Mouse (Mus musculus) forebrain, embryonic 16.5 days (tissue): ENCODE measurements around the gene Nsun5. TPM values are rescaled to one million over a fixed set of nuclear protein-coding genes. Genes with fewer than 3 reads are reported as not detected.

Source experiments
- ATAC-seq: fragments of 200-750 bp; cut with Nextera tagmentation; 2 replicates; pipeline ENCODE4 v1.8.0; 2017; ENCODE audit warnings: mild to moderate bottlenecking, moderate library complexity
- H3K27ac ChIP-seq: fragments of 300-500 bp; sonication (generic); 2 replicates; pipeline ENCODE4 v1.5.1; 2014; ENCODE audit warnings: low read length, control low read depth
- H3K27me3 ChIP-seq: fragments of 300-500 bp; sonication (generic); replicated peaks from 2 replicates; pipeline ENCODE4 v1.6.1; 2014; ENCODE audit warnings: low read length; ENCODE audit not compliant: control insufficient read depth, insufficient read depth
- H3K36me3 ChIP-seq: fragments of 300-500 bp; sonication (generic); 2 replicates; pipeline ENCODE4 v1.6.1; 2014; ENCODE audit not compliant: control insufficient read depth, insufficient read depth
- H3K4me1 ChIP-seq: fragments of 300-500 bp; sonication (generic); replicated peaks from 2 replicates; pipeline ENCODE4 v1.6.1; 2014; ENCODE audit warnings: low read length; ENCODE audit not compliant: control insufficient read depth, insufficient read depth
- H3K4me2 ChIP-seq: fragments of 300-500 bp; sonication (generic); 2 replicates; pipeline ENCODE4 v1.6.1; 2014; ENCODE audit warnings: mild to moderate bottlenecking, low read length, control low read depth
- H3K4me3 ChIP-seq: fragments of 300-500 bp; sonication (generic); replicated peaks from 2 replicates; pipeline ENCODE4 v1.5.1; 2014; ENCODE audit warnings: mild to moderate bottlenecking, low read length, control low read depth
- H3K9ac ChIP-seq: fragments of 300-500 bp; sonication (generic); replicated peaks from 2 replicates; pipeline ENCODE4 v1.6.1; 2014; ENCODE audit warnings: low read depth, low read length, control low read depth
- H3K9me3 ChIP-seq: fragments of 300-500 bp; sonication (generic); 2 replicates; pipeline ENCODE4 v1.6.1; 2016; ENCODE audit warnings: low read length; ENCODE audit not compliant: control insufficient read depth
- WGBS: fragments of 180-500 bp; shearing (Covaris S2); extraction: QIAGEN DNeasy Blood & Tissue Kit; methylation state at CpG from one replicate; pipeline ENCODE4 v1.1.7; 2014; 5-methylcytosine and 5-hydroxymethylcytosine counted together
- microRNA-seq: library from miRNA; unstranded; fragments of <30 nt; microRNA quantifications from one replicate; pipeline ENCODE4, GENCODE M21; 2017
- polyA plus RNA-seq: library from polyadenylated mRNA; unstranded; fragments of >200 nt; fragmentation: Nextera tagmentation; extraction: Ambion mirVana; gene quantifications from 2 replicates; pipeline ENCODE4 v1.2.1, GENCODE M21; 2015

Nsun5 gene
- polyA plus RNA-seq, 1 experiment from 2014 or later: 41.8 TPM

- Histone ChIP-seq H3K27me3 (no peaks in the 10 kb centered on the region), H3K9ac (no peak overlapping the region), H3K4me1 (no peaks in the 10 kb centered on the region), H3K4me3 (no peak overlapping the region), H3K27ac (no peak overlapping the region), H3K36me3 (no peaks in the 10 kb centered on the region; the same call in 1 of the 2 replicates), H3K4me2 (no peak overlapping the region), H3K9me3 (no peaks in the 10 kb centered on the region)
- ATAC-seq: no peak
- WGBS: 94% methylated on average over 9 of the region's 9 CpGs
These were observed 40.5 kb downstream of the Nsun5 start for GRCm38 (mm10) chr5:135410266-135410665.

Small RNAs within 50 kb of the gene (microRNA-seq; reads per million reads assigned to microRNA genes)
- gene Mir7033: 2.9 reads per million, percentile 10 among the genes with 10 or more reads in this experiment

Other genes with a start within 250 kb of the Nsun5 start
- gene Tbl2, start 220.3 kb upstream of the Nsun5 start, polyA plus RNA-seq: 19.2 and 22.0 TPM in 2 replicates
- 49.7 and 53.9 TPM in 2 replicates for gene Bcl7b, start 201.7 kb upstream of the Nsun5 start, polyA plus RNA-seq
- gene Baz1b, start 182.7 kb upstream of the Nsun5 start, polyA plus RNA-seq: 34.4 and 39.4 TPM in 2 replicates
- 11.9 and 12.4 TPM in 2 replicates for gene Fzd9, start 118.7 kb upstream of the Nsun5 start, polyA plus RNA-seq
- gene Fkbp6, start 19.9 kb upstream of the Nsun5 start, polyA plus RNA-seq: not detected in 2 replicates
- gene Trim50, start 16.7 kb upstream of the Nsun5 start, polyA plus RNA-seq: not detected in 2 replicates
- 11.4 and 11.7 TPM in 2 replicates for gene Pom121, start 24.6 kb downstream of the Nsun5 start, polyA plus RNA-seq
- gene Hip1, start 175.2 kb downstream of the Nsun5 start, polyA plus RNA-seq: 29.1 and 32.5 TPM in 2 replicates
- not detected in 2 replicates for gene Ccl26, start 193.6 kb downstream of the Nsun5 start, polyA plus RNA-seq
- gene Ccl24, start 203.1 kb downstream of the Nsun5 start, polyA plus RNA-seq: 1.4 and 1.5 TPM in 2 replicates